Mouse (Mus musculus): Measurements from ENCODE around the gene Ccdc183.

Gene Ccdc183

DNA sequence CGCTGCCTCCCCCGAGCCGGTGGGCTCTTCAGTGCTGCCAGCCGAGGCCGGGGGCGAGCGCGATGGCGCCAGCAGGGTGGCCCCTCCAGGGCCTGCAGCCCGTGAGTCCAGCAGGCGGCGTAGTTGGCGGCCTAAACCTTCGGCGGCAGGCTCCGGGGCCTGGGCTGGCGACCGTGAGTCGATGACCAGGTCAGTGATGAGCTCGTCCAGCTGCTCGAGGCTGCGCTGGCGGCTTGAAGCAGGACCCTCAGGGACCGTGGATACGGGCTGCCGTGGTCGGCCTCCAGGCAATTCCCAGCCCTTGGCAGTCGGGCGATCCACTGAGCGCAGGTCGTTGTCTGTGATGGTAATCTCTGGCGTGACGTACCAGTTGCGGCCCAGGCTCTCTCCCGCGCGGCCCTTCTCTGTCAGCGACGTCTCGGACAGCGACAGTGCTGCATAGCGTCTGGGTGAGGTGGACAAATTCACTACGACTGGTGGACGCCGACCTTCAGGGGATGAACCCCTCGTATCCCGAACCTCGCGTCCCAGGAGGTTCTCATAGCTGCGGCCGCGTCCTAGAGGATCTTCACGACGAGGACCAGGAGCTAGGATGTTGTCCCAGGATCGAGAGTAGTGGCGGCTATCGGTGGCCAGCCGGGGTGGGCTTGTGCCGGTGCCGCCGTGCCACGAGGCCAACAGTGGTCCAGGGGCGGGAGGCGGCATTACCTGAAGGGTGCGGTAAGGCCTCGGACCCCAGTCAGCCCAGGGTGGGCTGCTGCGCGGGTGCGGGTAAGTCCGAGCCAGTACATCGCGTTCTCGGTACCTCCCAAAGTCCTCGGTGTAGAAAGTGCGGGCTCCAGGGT, 39.3 kb downstream of the Ccdc183 start:
- DNase-seq (ENCODE audit: low spot score): no peak

DNA sequence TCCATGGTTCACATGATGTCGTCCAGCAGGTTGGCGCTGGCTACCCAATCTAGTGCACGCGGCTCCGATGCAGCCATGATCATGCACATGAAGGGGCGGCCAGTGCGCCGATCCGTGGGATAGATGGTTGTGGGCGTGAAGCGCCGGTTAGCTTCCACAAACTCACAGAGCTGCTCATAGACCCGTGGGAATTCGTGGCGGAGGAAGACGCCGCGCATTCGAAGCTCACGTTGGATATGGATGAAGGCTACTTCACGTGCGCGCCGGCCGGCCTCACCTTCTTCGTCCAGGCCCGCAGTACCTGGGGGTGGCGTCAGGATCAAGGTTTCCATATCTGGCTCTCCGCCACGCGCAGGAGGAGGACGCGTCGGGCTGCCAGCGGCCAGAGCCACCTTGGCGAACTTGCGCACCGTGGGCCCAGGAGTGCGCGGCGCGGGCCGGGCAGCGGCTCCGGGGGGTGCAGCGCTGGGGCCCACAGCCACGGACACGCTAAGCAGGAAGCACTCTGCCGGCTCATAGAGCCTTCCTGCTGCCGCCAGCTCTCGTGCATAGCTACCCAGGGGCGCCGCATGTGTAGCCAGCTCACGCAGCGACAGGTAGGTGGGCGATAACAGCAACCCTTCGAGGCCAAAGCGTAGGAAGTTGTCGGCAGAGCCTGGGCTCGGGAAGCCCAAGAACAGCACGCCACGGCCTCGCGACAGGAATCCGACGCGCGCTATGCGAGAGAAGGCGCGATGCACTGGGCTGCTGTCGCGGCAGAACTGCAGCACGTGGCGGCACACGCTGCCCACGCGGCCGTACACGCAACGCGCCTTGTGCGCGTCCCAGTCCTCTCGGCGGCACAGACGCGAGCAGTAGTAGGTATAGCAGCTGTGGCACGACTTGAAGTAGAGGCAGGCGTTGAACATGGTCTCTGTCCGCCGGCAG, 40.2 kb downstream of the Ccdc183 start:
- no peak for DNase-seq (ENCODE audit: low spot score)

DNA sequence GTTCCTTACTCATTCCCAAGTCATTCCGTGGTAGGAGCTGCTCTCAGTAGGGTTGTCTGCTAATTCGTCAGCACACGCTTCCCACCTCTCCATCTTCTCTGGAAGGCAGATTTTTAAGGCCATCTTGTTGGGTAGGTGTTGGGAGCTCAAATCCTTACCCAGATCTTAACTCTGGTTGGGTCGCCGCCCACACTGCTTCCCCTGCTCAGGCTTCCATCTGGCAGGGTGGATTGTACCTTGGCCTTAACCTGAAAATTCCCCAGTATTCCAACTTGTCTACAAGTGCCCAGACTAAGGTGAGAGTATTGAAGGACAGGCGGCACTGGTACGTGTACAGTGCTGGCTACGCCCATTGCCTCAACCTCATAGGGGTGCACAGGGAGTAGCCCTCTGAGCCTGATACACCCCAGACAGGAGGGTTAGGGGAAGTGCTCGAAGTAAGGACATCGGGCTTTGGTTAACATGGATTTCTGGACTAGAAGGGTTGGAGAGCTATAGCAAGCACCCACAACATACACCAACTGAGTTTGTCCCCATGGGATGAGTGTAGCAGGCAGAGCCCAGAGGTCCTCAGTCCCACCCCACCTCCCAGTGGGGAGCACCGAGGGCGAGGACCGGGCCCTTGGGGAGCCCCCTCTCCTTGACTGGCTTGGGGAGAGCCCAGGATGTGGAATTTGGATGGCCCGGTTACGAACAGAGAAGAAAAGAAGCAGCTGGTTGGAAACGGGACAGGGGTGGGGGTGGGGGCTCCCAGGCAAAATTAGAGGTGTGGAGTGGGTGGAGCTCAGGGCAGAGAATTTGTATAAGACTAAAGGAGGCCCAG, 41.2 kb downstream of the Ccdc183 start:
- no peak for DNase-seq (ENCODE audit: low spot score)

GRCm38 (mm10) chr2:25575432-25576027, 41.9 kb downstream of the Ccdc183 start:
- DNase-seq (ENCODE audit: low spot score): peak; percentile 73

GRCm38 (mm10) chr2:25574579-25575431, 42.7 kb downstream of the Ccdc183 start, which contains the start of the genes Mamdc4 and Phpt1:
Gene Mamdc4 (minus strand): TSS chr2:25574845.
Gene Phpt1 (minus strand): TSS chr2:25575224.
- DNase-seq (ENCODE audit: low spot score): peak; percentile 97

DNA sequence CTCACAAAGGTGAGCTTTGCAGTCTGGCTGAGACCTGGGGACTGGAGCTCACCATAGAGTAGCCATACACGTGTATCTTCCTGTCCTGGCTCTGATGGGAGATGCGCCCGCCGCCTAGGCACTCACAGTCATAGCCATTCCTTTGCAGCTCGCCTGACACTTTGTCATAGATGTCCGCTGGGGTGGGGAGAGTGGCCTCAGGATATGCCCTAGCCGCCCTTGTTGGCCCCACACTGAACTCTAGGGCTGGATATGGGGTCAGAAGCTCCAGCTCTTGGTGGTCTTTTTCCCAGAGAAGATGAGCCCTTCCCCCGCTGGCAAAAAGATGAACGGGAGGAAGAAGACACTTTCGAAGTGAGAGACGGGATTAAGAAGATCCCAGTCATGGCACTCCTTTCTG, 43.3 kb downstream of the Ccdc183 start:
- no peak for DNase-seq (ENCODE audit: low spot score)

DNA sequence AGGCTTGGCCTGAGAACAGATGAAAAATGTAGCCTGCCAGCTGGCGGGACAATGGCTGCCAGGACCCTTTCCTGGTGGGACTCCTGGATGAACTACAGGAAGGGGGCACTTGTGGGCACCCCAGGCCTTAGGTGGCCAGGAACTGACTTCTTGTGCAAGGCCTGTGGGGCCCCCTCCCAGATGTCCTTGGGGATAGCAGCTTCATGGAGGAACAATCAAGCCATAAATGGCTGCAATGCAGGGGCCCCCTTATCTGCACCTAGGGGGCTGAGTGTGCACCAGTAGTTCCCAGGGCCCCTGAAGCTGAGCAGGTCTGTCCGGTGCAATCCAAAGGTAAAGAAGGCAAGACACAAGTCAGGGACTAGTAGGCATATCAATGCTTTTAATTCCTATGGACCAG, 44.4 kb downstream of the Ccdc183 start:
- no peak for DNase-seq (ENCODE audit: low spot score)

DNA sequence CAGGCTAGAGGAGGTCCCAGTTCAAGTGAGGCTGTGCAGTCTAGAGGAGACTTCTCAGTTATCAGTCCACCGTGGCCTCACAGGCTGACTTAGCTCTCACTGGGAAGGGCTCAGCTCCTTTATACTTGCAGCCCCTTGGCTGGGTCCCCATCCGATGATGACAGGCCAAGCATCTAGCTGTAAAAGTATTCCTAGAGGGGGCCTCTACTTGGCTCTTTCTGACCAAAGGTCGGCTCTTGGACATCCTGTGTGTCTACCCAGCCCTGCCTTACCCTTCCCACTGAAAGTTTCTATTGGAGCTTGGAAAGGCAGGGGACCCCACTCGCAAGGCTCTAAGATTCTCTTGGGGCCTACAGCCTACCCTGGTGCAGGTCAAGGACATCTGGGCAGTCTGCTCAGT, 46.3 kb downstream of the Ccdc183 start:
- no peak for DNase-seq (ENCODE audit: low spot score)

DNA sequence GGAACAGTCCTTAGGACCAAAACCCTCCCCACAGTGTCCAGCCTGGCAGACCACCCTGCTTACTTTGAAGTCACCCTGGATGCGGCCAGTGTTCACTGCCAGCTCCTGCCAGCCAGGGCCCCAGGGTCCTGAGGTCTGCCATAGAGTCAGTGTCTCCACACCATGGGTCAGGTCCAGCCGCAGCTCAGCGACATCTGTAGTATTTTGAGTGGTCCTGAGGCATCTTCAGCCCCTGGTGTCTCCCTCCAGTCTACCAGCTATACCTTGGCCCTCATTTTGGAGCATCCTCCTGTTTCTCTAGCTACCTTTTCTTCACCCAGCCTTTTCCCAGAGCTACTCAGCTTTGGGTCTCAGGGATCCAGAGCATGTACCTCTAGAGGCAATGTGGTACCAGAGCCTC, 48.2 kb downstream of the Ccdc183 start:
- no peak for DNase-seq (ENCODE audit: low spot score)

- DNase-seq (ENCODE audit: low spot score): no peak
Observed at GRCm38 (mm10) chr2:25568473-25569019, 48.9 kb downstream of the Ccdc183 start.

DNA sequence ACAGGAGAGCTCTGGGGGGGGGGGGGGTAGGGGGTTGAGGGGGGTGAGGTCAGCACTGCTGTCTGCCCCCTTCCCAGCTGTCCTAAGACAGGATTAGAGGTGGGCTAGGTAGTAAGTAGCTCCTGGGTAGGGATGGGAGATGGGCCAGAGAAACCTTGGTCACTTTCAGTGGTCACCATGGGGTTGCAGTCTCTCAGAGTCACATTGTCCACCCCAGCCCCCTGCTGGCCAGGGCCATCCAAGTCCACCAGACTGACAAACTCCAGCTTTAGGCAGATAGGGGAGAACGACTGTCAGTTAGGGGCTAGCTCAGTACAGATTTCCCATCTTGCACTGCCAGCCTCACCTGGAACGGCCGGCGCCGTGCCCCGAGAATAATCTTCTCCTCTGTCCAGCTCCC, 50.9 kb downstream of the Ccdc183 start:
- no peak for DNase-seq (ENCODE audit: low spot score)

- no peak for DNase-seq (ENCODE audit: low spot score)
Observed at GRCm38 (mm10) chr2:25565741-25566140, 51.7 kb downstream of the Ccdc183 start.

DNA sequence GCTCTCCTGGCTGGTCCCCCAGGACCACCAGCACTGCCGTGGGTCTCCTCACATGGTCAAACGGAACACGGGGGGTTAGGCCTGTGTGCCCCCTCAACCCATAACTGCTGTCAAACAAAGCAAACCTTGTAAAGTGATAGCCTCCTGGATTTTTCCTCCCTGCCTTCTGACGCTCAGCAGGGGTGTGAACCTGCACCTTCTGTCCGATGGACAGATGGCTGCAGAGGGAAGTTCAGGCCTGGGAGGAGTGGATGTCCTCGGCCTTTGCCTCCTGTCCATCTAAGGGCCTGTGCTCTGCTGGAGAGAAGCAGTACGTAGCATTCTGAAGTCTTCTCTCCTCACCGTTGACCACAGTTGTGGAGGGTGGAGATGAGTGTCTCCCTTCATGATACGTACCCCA, 55.5 kb downstream of the Ccdc183 start:
- DNase-seq (ENCODE audit: low spot score): no peak

- no peak for DNase-seq (ENCODE audit: low spot score)
Observed at GRCm38 (mm10) chr2:25560551-25560950, 56.9 kb downstream of the Ccdc183 start.

DNA sequence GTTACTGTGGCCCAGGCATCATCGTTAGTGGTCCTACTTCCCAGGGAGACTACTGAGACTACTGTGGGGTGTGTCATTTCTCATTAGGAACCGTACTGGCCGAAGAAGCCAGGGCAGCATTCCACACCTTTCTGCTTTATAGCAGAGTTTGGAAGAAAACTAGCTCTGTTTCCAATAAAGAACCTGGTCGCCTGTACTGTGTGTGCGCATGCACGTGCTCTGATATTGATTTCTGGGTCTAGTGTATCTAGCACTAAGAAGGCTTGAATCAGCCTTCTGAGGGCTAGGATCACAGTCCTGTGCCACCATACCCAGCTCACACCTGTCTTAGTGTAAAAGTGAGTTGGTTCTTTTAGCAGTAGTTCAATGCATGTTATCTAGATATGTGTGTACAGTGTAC, 58.7 kb downstream of the Ccdc183 start:
- no peak for DNase-seq (ENCODE audit: low spot score)
